Mouse (Mus musculus) brain, embryonic 14.5 days (tissue): Measurements from ENCODE around the gene Tmem213.

ENCODE experiments used
- CTCF ChIP-seq: fragments of 200-500 bp; IDR thresholded peaks from 2 replicates; pipeline ENCODE4 v1.5.1; 2012; ENCODE audit warnings: inconsistent platforms, mild to moderate bottlenecking, moderate library complexity, borderline replicate concordance; ENCODE audit not compliant: insufficient read depth, insufficient read length; ENCODE audit errors: extremely low read depth
- POLR2A ChIP-seq: fragments of 200-500 bp; IDR thresholded peaks from 2 replicates; pipeline ENCODE4 v1.6.1; 2012; ENCODE audit warnings: mild to moderate bottlenecking, inconsistent platforms, borderline replicate concordance; ENCODE audit not compliant: poor library complexity, insufficient read depth, insufficient read length, severe bottlenecking; ENCODE audit errors: extremely low read depth

DNA sequence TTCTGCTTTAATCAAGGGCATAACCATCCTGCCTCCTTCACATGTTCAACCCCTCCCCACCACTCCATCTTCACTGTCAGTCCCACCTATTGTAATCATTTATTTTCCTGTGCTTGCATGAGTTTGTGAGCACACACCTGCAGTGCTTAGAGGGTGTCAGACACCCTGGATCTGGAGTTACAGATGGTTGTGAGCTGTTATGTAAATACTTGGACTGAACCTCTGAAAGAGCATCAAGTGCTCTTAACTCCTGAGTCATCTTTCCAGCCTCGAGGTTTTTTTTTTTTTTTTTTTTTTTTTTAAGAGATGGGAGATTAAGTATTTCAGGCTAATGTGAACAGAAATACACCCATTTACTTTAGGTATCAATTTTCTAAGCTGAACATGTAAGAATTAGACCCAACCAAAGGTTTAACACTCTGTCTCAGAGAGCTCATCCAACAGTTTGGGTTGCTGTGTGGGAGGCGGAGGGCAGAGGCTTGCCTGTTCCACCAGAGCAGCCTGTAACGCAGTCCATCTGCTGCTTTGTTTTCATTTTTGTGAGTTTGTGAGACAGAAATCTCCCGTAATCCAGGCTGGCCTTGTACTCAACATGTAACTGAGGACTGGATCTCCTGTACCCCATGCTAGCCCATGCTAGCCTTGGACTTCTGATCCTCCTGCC, 7.2 kb downstream of the Tmem213 start:
- TF ChIP-seq POLR2A (no peak), CTCF (no peak)
